Mouse (Mus musculus) myocyte (in vitro differentiated cells): ENCODE results near the gene Tfpi.

ENCODE experiments used
- CEBPB ChIP-seq: IDR thresholded peaks from 2 replicates; pipeline ENCODE4 v1.6.1; 2011; ENCODE audit warnings: mild to moderate bottlenecking, moderate library complexity; ENCODE audit not compliant: poor library complexity, insufficient read depth, severe bottlenecking
- E2F4 ChIP-seq: IDR thresholded peaks from one replicate; pipeline ENCODE4 v1.6.1; 2011; ENCODE audit warnings: mild to moderate bottlenecking, control low read depth, moderate library complexity; ENCODE audit not compliant: insufficient read depth
- MAX ChIP-seq: IDR thresholded peaks from one replicate; pipeline ENCODE4 v1.6.1; 2011; ENCODE audit warnings: low read depth, mild to moderate bottlenecking, control low read depth
- MYOG ChIP-seq, 3 experiments: IDR thresholded peaks; one replicate each; pipeline ENCODE4 v1.6.1; 2011; ENCODE audit warnings: control low read depth in 2 of 3, low read depth in 2 of 3, mild to moderate bottlenecking in 2 of 3; ENCODE audit not compliant: insufficient read length in 2 of 3, control insufficient read depth in 1 of 3, insufficient read depth in 1 of 3
- POLR2A ChIP-seq: IDR thresholded peaks from one replicate; pipeline ENCODE4 v1.6.1; 2011; ENCODE audit warnings: low read depth, mild to moderate bottlenecking, control low read depth, moderate library complexity; ENCODE audit not compliant: insufficient read length
- POLR2AphosphoS2 ChIP-seq: IDR thresholded peaks from one replicate; pipeline ENCODE4 v1.6.1; 2011; ENCODE audit warnings: low read depth, control low read depth; ENCODE audit not compliant: insufficient read length
- REST ChIP-seq: IDR thresholded peaks from one replicate; pipeline ENCODE4 v1.6.1; 2011; ENCODE audit warnings: mild to moderate bottlenecking, control low read depth, moderate library complexity; ENCODE audit not compliant: insufficient read depth, insufficient read length

- no peak for TF ChIP-seq CEBPB
- no peak for TF ChIP-seq POLR2A
- TF ChIP-seq MAX = no peak
- TF ChIP-seq POLR2AphosphoS2 = no peak
- no peak for TF ChIP-seq E2F4
- no peak for TF ChIP-seq MYOG (IDR thresholded peaks at IDR 0.05; ENCODE audit: control insufficient read depth in 1 of 3, insufficient read depth in 1 of 3, insufficient read length in 2 of 3, low read depth in 2 of 3)
- no peak for TF ChIP-seq REST
Observed at GRCm38 (mm10) chr2:84404834-84405233, 71.7 kb downstream of the Tfpi start.
